13 mouse cellular contexts compared by ENCODE assay signal in genomic region chr1:149894940-149895339, GRCm38 (mm10).
"Had no signal": no experiment of that assay in that cellular context is flagged by ENCODE, and none has a peak within 500 bp of the region (broad histone marks: within the 10 kb centered on the region; RNA-seq: fewer than 3 reads in every experiment).

No protein-coding gene starts in this region.

- H3K27ac ChIP-seq: midbrain, embryonic 10.5 days; midbrain, embryonic 13.5 days; midbrain, embryonic 15.5 days; neural tube, embryonic 12.5 days; stomach, embryonic 15.5 days had no signal

- H3K4me3 ChIP-seq: midbrain, embryonic 10.5 days; midbrain, embryonic 13.5 days; midbrain, embryonic 15.5 days; neural tube, embryonic 12.5 days; stomach, embryonic 15.5 days had no signal

- H3K27me3 ChIP-seq: midbrain, embryonic 13.5 days; midbrain, embryonic 15.5 days; neural tube, embryonic 12.5 days; stomach, embryonic 15.5 days had no signal

- ATAC-seq: midbrain, embryonic 13.5 days; midbrain, embryonic 15.5 days had no signal

- H3K4me1 ChIP-seq: midbrain, embryonic 10.5 days; midbrain, embryonic 13.5 days; midbrain, embryonic 15.5 days; neural tube, embryonic 12.5 days; stomach, embryonic 15.5 days had no signal

- H3K36me3 ChIP-seq: midbrain, embryonic 10.5 days; midbrain, embryonic 13.5 days; midbrain, embryonic 15.5 days; neural tube, embryonic 12.5 days; stomach, embryonic 15.5 days had no signal

- H3K9me3 ChIP-seq: midbrain, embryonic 10.5 days; midbrain, embryonic 13.5 days; midbrain, embryonic 15.5 days; neural tube, embryonic 12.5 days; stomach, embryonic 15.5 days had no signal

- DNase-seq: lung, adult 18-20 months; lung, embryonic 14.5 days; lung, postnatal 10 days; lung, postnatal 4 days; right cerebral cortex, postnatal 14 days; thymus, adult 18-20 months; thymus, postnatal 14 days; thymus, postnatal 36 days had no signal

- H3K9ac ChIP-seq: lung, embryonic 14.5 days; midbrain, embryonic 13.5 days; midbrain, embryonic 15.5 days; neural tube, embryonic 12.5 days; stomach, embryonic 15.5 days had no signal

- H3K4me2 ChIP-seq: lung, embryonic 14.5 days; midbrain, embryonic 13.5 days; midbrain, embryonic 15.5 days; neural tube, embryonic 12.5 days; stomach, embryonic 15.5 days had no signal
